Mouse (Mus musculus): ENCODE results near the gene 4930563M21Rik. TPM values are rescaled to one million over a fixed set of nuclear protein-coding genes. Genes with fewer than 3 reads are reported as not detected.

The 4930563M21Rik gene
- polyA plus RNA-seq, 1 experiment = not detected

DNA sequence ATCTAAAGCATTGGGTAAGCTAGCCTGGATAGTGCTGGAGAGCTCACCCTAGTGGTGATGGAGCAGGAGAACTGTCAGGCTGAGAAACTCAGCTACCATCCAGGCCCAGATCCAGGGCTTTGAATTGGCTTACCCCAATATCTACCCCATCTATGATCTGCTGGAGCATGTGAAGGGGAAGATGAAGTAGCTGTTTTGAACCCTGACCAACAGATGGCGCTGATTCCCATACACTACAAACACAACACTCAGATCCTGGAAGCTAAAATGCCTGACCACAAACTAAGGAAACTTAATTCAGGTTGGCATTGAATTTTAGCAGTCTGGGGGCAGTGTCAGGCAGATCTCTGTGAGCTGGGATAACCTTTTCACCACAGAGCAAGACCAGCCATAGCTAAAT lies 63.5 kb downstream of the 4930563M21Rik start:
- 22% methylated on average over 1 of the region's 1 CpGs for WGBS
- no peaks in the 10 kb centered on the region for H3K27me3 ChIP-seq (ENCODE audit: control insufficient read depth, insufficient read depth, low read length)
- TF ChIP-seq POLR2A (IDR thresholded peaks at IDR 0.05; ENCODE audit: borderline replicate concordance, insufficient read depth, low read length) = no peak
- TF ChIP-seq CTCF (IDR thresholded peaks at IDR 0.05; ENCODE audit: borderline replicate concordance, insufficient read depth, low read depth, low read length) = no peak
- no peak overlapping the region for H3K27ac ChIP-seq (ENCODE audit: insufficient read depth, low read length)
- no peak overlapping the region for H3K4me3 ChIP-seq (replicated peaks; ENCODE audit: insufficient read depth, low read depth, low read length)
- peak; percentile 11 to 20 for DNase-seq
- H3K4me1 ChIP-seq (ENCODE audit: control insufficient read depth, insufficient read depth, low read length) = no peaks in the 10 kb centered on the region

DNA sequence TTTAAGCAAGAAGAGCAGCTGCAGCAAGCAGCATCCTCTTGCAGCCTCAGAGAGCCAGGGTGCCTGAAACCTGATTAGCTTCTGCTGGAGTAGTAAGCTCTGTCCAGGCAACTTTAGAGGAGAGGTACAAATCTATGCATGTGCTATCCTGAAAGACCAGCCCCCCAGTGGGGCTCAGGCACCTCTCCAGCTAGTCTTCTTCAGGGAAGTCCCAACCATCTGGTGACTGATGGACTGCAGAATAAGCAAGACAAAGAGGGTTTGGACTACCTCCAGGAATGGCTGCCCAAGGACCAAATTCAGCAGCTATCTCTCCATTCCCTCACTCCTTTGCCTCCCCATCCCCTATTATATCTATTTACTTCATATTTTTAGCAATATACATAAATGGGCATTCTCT lies 69.0 kb downstream of the 4930563M21Rik start:
- H3K27ac ChIP-seq (ENCODE audit: insufficient read depth, low read length) = no peak overlapping the region
- no peaks in the 10 kb centered on the region for H3K27me3 ChIP-seq (ENCODE audit: control insufficient read depth, insufficient read depth, low read length)
- DNase-seq = peak; percentile 40 to 63
- TF ChIP-seq CTCF (IDR thresholded peaks at IDR 0.05; ENCODE audit: borderline replicate concordance, insufficient read depth, low read depth, low read length) = no peak
- H3K4me3 ChIP-seq (replicated peaks; ENCODE audit: insufficient read depth, low read depth, low read length) = no peak overlapping the region
- H3K4me1 ChIP-seq (ENCODE audit: control insufficient read depth, insufficient read depth, low read length) = peaks cover 5% of the 10 kb centered on the region; the same call in 1 of the 2 replicates

DNA sequence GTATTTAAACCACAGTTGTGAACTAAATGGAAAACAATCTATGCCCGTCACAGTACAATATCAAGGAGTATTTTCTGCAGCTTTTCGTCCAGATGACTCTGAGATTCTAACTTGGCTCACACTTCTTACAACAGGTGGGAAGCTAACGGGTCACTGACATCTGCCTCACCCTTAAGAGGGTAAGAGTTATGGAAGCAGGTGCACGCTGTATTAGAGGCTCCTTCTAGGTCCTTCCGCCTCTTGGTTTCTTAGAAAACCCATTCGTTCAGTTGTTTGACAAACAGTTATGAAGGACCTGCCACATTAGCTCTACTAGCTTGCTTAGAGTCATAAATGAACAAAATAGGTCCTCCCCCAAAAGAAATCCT lies 71.7 kb downstream of the 4930563M21Rik start:
- TF ChIP-seq CTCF (IDR thresholded peaks at IDR 0.05; ENCODE audit: borderline replicate concordance, insufficient read depth, low read depth, low read length) (no peak), POLR2A (IDR thresholded peaks at IDR 0.05; ENCODE audit: borderline replicate concordance, insufficient read depth, low read length) (no peak)
- DNase-seq = no peak
- Histone ChIP-seq H3K27ac (ENCODE audit: insufficient read depth, low read length) (no peak overlapping the region), H3K4me1 (ENCODE audit: control insufficient read depth, insufficient read depth, low read length) (peaks cover 5% of the 10 kb centered on the region; the same call in 1 of the 2 replicates), H3K27me3 (ENCODE audit: control insufficient read depth, insufficient read depth, low read length) (no peaks in the 10 kb centered on the region), H3K4me3 (replicated peaks; ENCODE audit: insufficient read depth, low read depth, low read length) (peak overlapping the region; percentile 76)
- 12% methylated on average over 6 of the region's 6 CpGs for WGBS

DNA sequence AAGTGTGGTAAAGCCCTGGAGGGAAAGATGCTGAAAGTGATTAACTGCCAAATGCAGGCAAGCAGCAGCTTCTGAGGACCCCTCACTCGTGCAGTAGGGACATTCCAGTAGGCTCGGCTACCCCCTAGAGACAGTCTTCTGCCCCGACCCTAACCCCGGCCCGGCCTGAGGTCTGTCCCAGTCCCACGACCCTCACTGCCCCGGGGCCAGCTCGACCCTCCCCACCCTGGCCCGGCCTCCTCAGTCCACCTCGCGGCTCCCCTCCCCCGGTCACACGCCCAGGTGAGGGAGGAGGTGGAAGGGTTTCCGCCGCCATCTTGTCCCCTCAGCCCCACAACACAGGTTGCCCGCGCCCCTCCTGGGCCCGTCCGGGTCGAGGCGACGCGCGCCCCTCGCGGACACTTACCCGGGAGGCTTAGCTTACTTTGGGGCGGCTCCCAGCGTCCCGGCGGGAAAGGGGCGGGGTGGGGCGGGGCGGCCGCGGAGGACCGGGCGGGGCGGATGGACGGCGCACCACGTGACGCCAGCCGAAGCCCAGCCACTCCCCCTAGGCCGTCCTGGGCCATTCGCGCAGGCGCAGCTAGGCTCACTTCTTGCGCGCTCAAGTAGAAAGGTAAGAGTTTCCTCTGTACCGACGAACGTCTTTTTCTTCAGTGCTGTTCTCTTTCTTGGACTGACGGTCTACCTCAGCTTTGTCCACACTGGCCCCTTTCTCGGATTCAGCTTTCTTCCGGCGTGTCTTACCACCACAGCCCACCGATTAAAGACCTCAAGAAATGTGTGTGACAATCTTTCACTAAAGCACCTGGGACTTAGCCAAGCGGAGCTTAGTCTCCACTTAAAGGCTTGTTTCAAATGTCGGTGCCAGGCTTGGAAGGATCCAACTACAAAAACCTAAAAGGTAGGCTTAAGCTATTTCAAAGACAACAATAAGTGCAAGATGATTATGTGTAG lies 72.4 kb downstream of the 4930563M21Rik start, which contains the start of gene Scaper:
Gene Scaper, minus strand, starts transcription at position 456 of the 954 bp plus-strand sequence.
- 1% methylated on average over 60 of the region's 60 CpGs for WGBS
- peak; percentile 87 to 88 for DNase-seq
- H3K4me3 ChIP-seq (replicated peaks; ENCODE audit: insufficient read depth, low read depth, low read length) = peak within 1 kb of the TSS; percentile 76
- no peaks in the 10 kb centered on the region for H3K27me3 ChIP-seq (ENCODE audit: control insufficient read depth, insufficient read depth, low read length)
- H3K4me1 ChIP-seq (ENCODE audit: control insufficient read depth, insufficient read depth, low read length) = peaks cover 5% of the 10 kb centered on the region; the same call in 1 of the 2 replicates
- TF ChIP-seq POLR2A (IDR thresholded peaks at IDR 0.05; ENCODE audit: borderline replicate concordance, insufficient read depth, low read length) (peak; percentile 50; the same call in 1 of the 2 replicates), CTCF (IDR thresholded peaks at IDR 0.05; ENCODE audit: borderline replicate concordance, insufficient read depth, low read depth, low read length) (no peak)
- 0 out of 2 replicates have a peak within 1 kb of the TSS, but pooled peaks have one; percentile 8 for H3K27ac ChIP-seq (ENCODE audit: insufficient read depth, low read length)

DNA sequence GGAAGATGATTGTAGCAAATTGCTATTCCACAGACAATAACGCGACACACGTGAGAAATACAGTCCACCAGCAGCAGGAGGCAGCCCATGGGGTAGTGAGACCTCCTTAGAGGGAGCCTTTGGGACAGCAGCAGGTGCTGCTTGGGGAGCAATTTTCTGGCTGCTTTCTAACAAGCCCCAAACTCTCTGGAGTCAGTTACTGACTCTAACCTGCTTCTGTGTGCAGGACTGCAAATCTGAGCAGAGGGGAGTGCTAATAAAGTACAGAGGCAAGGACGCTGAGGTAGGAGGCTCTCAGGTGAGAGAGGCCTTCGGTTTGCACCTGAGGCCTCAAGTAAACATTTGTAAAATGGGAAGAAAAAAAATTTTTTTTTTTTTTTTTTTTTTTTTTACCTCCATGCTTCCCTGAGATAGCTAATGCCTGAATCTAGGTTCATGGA lies 73.1 kb downstream of the 4930563M21Rik start:
- peak; percentile 17 to 38 for DNase-seq
- Histone ChIP-seq H3K27me3 (ENCODE audit: control insufficient read depth, insufficient read depth, low read length) (no peaks in the 10 kb centered on the region), H3K27ac (ENCODE audit: insufficient read depth, low read length) (no peak overlapping the region), H3K4me1 (ENCODE audit: control insufficient read depth, insufficient read depth, low read length) (peaks cover 5% of the 10 kb centered on the region; the same call in 1 of the 2 replicates), H3K4me3 (replicated peaks; ENCODE audit: insufficient read depth, low read depth, low read length) (peak overlapping the region; percentile 76)
- WGBS = 7% methylated on average over 5 of the region's 5 CpGs
- TF ChIP-seq POLR2A (IDR thresholded peaks at IDR 0.05; ENCODE audit: borderline replicate concordance, insufficient read depth, low read length) = no peak
- TF ChIP-seq CTCF (IDR thresholded peaks at IDR 0.05; ENCODE audit: borderline replicate concordance, insufficient read depth, low read depth, low read length) = no peak

DNA sequence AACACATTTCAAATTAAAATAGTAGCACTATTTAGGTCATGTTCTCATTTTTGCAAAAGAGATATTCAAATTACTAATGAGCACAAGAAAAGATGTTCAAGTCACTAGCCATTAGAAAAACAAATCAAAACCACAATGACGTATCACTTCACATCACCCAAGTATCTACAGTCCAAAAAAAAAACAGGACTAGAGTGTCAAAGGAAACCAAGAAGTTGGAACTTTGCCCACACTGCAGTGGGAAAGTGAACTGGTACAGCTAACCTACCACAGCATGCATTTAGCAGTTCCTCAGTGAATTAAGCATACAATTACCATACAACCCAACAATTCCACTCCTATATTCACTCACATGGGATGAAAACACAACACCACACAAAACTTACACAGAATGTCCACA lies 77.9 kb downstream of the 4930563M21Rik start:
- WGBS = 57% methylated on average over 1 of the region's 1 CpGs
- Histone ChIP-seq H3K27me3 (ENCODE audit: control insufficient read depth, insufficient read depth, low read length) (no peaks in the 10 kb centered on the region), H3K27ac (ENCODE audit: insufficient read depth, low read length) (no peak overlapping the region), H3K4me1 (ENCODE audit: control insufficient read depth, insufficient read depth, low read length) (peaks cover 5% of the 10 kb centered on the region; the same call in 1 of the 2 replicates), H3K4me3 (replicated peaks; ENCODE audit: insufficient read depth, low read depth, low read length) (no peak overlapping the region)
- TF ChIP-seq POLR2A (IDR thresholded peaks at IDR 0.05; ENCODE audit: borderline replicate concordance, insufficient read depth, low read length) = no peak
- TF ChIP-seq CTCF (IDR thresholded peaks at IDR 0.05; ENCODE audit: borderline replicate concordance, insufficient read depth, low read depth, low read length) = no peak
- DNase-seq = no peak

DNA sequence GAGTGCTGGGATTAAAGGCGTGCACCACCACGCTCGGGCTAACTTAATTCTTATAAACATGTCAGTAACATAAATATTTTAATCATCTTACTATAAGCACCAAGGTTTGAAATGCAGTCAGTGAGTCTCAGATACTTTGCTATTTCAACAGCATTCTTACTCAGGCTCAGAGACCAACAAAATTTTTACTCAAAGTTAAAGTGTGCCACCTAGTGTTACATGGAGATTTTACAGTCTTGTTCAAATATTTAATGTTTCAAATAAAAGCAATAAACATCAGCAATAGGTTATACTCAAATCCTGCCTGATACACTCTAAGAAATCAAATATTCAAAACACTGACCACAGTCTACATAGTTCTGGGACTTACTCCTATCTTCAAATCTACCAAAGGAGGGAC lies 91.8 kb downstream of the 4930563M21Rik start:
- Histone ChIP-seq H3K4me3 (replicated peaks; ENCODE audit: insufficient read depth, low read depth, low read length) (no peak overlapping the region), H3K27ac (ENCODE audit: insufficient read depth, low read length) (no peak overlapping the region), H3K4me1 (ENCODE audit: control insufficient read depth, insufficient read depth, low read length) (no peaks in the 10 kb centered on the region), H3K27me3 (ENCODE audit: control insufficient read depth, insufficient read depth, low read length) (no peaks in the 10 kb centered on the region)
- TF ChIP-seq POLR2A (IDR thresholded peaks at IDR 0.05; ENCODE audit: borderline replicate concordance, insufficient read depth, low read length) (no peak), CTCF (IDR thresholded peaks at IDR 0.05; ENCODE audit: borderline replicate concordance, insufficient read depth, low read depth, low read length) (peak; percentile 35; the same call in 1 of the 2 replicates)
- peak in 1 of 2 experiments; percentile 14 for DNase-seq
- 73% methylated on average over 3 of the region's 3 CpGs for WGBS

DNA sequence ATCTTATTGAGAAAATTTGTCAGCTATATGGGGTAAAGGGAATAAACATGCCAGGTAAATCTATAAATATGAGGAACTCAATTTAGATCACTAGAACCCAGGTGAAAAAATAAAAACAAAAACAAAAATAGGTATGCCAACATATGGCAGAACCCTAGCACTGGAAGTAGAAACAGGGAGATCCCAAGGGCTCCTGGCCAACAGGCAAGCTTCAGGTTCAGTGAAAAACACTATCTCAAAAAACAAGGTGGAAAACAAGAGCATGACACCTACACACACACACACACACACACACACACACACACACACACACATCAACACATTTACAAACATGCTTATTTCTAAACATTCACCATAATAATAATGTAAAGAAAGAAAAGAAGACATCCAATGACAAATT lies 93.6 kb downstream of the 4930563M21Rik start:
- TF ChIP-seq POLR2A (IDR thresholded peaks at IDR 0.05; ENCODE audit: borderline replicate concordance, insufficient read depth, low read length) (no peak), CTCF (IDR thresholded peaks at IDR 0.05; ENCODE audit: borderline replicate concordance, insufficient read depth, low read depth, low read length) (no peak)

More for the DNA sequence above, 93.6 kb downstream of the 4930563M21Rik start:
- no peaks in the 10 kb centered on the region for H3K27me3 ChIP-seq (ENCODE audit: control insufficient read depth, insufficient read depth, low read length)
- H3K4me1 ChIP-seq (ENCODE audit: control insufficient read depth, insufficient read depth, low read length) = no peaks in the 10 kb centered on the region
- no peak overlapping the region for H3K4me3 ChIP-seq (replicated peaks; ENCODE audit: insufficient read depth, low read depth, low read length)
- H3K27ac ChIP-seq (ENCODE audit: insufficient read depth, low read length) = no peak overlapping the region
- peak; percentile 22 to 51 for DNase-seq

Other genes with a start within 250 kb of the 4930563M21Rik start
- gene Scaper, start 72.4 kb downstream of the 4930563M21Rik start, polyA plus RNA-seq (2012; rRNA removed) = 11.5 and 13.3 TPM in 2 replicates
- gene Rcn2, start 31.3 kb upstream of the 4930563M21Rik start, polyA plus RNA-seq (2012; rRNA removed) = 134 and 151 TPM in 2 replicates
- gene Pstpip1, start 79.4 kb upstream of the 4930563M21Rik start, polyA plus RNA-seq (2012; rRNA removed) = 3.3 and 5.0 TPM in 2 replicates
- gene Tspan3, start 154.9 kb upstream of the 4930563M21Rik start, polyA plus RNA-seq (2012; rRNA removed) = 515 and 542 TPM in 2 replicates